Mouse (Mus musculus) bone marrow, adult 2 months (tissue): Measurements from ENCODE around the gene Cd59a.

Experiments used
- CTCF ChIP-seq: fragments of 200-500 bp; IDR thresholded peaks from 2 replicates; pipeline ENCODE4 v1.5.1; 2011; ENCODE audit warnings: low read length, control low read depth; ENCODE audit not compliant: control insufficient read depth, insufficient read depth
- POLR2A ChIP-seq: fragments of 200-500 bp; IDR thresholded peaks from 2 replicates; pipeline ENCODE4 v1.6.1; 2011; ENCODE audit warnings: low read depth, mild to moderate bottlenecking, control low read depth, low read length, borderline replicate concordance; ENCODE audit not compliant: control insufficient read depth

DNA sequence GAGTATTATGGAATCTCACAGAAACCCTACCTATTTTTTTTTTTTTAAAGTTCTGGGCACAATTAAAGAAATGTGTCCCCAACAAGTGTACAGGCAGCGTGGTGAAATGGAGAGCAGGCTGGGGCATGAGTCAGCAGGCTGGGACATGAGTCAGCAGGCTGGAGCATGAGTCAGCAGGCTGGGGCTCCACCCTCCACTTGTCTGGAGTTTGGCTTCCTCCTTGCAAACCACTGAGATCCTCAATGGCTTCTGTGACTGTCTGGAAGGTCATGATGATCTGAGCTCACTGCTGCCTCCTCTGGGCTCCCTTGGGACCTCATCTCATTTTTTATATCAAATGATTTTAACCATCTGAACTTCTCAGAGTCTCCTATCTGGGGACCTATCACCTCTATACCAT lies 50.4 kb downstream of the Cd59a start:
- TF ChIP-seq POLR2A: no peak
- no peak for TF ChIP-seq CTCF
